Mouse (Mus musculus) retina, postnatal 7 days (tissue): ENCODE results near the gene Cd300a.

ENCODE experiments used
- DNase-seq: peaks from one replicate; pipeline ENCODE4 v3.0.0-alpha.2; 2012; ENCODE audit warnings: low read depth, low spot score

Cd300a gene

GRCm38 (mm10) chr11:114889991-114890518, at the start of gene Cd300a:
Gene Cd300a (plus strand): TSS chr11:114890041.
- no peak for DNase-seq

- DNase-seq, result no peak
These were observed 45.9 kb upstream of the Cd300a start for GRCm38 (mm10) chr11:114843818-114844463.

GRCm38 (mm10) chr11:114844464-114845220, 45.2 kb upstream of the Cd300a start:
- no peak for DNase-seq

GRCm38 (mm10) chr11:114846336-114846735, 43.5 kb upstream of the Cd300a start:
- DNase-seq, result no peak

- no peak for DNase-seq
These were observed 42.8 kb upstream of the Cd300a start for GRCm38 (mm10) chr11:114847008-114847407.

GRCm38 (mm10) chr11:114849572-114849971, 40.3 kb upstream of the Cd300a start:
- no peak for DNase-seq

- DNase-seq, result no peak
These were observed 39.8 kb upstream of the Cd300a start for GRCm38 (mm10) chr11:114850066-114850451.

GRCm38 (mm10) chr11:114850452-114851268, 39.2 kb upstream of the Cd300a start, which contains the start of gene Gprc5c:
Gene Gprc5c (plus strand): TSS chr11:114851152.
- DNase-seq, result no peak

- no peak for DNase-seq
These were observed 38.6 kb upstream of the Cd300a start for GRCm38 (mm10) chr11:114851269-114851607.

- no peak for DNase-seq
These were observed 38.1 kb upstream of the Cd300a start for GRCm38 (mm10) chr11:114851608-114852310.

GRCm38 (mm10) chr11:114852311-114853173, 37.3 kb upstream of the Cd300a start:
- no peak for DNase-seq

- no peak for DNase-seq
These were observed 36.5 kb upstream of the Cd300a start for GRCm38 (mm10) chr11:114853174-114853838.

- no peak for DNase-seq
These were observed 35.3 kb upstream of the Cd300a start for GRCm38 (mm10) chr11:114854581-114854980.

GRCm38 (mm10) chr11:114856125-114856524, 33.7 kb upstream of the Cd300a start:
- no peak for DNase-seq

- no peak for DNase-seq
These were observed 31.2 kb upstream of the Cd300a start for GRCm38 (mm10) chr11:114858641-114859040.

GRCm38 (mm10) chr11:114861057-114861456, 28.8 kb upstream of the Cd300a start:
- DNase-seq, result no peak

- DNase-seq, result no peak
These were observed 27.2 kb upstream of the Cd300a start for GRCm38 (mm10) chr11:114862687-114863086.

- DNase-seq, result no peak
These were observed 25.9 kb upstream of the Cd300a start for GRCm38 (mm10) chr11:114863918-114864420.

GRCm38 (mm10) chr11:114865999-114866398, 23.8 kb upstream of the Cd300a start:
- DNase-seq, result no peak
